Mouse (Mus musculus): ENCODE data around the gene Pmm1. TPM values are rescaled to one million over a fixed set of nuclear protein-coding genes. Genes with fewer than 3 reads are reported as not detected.
A peak's percentile ranks its signal among the peaks of the same experiment; 100 is the strongest.
"Not testable (repeated sequence)": the region's sequence is repeated elsewhere in the genome, so short reads cannot be mapped to it uniquely, and the experiment has no call there.

Pmm1 gene
- polyA plus RNA-seq, 1 experiment: 12.1 TPM

DNA sequence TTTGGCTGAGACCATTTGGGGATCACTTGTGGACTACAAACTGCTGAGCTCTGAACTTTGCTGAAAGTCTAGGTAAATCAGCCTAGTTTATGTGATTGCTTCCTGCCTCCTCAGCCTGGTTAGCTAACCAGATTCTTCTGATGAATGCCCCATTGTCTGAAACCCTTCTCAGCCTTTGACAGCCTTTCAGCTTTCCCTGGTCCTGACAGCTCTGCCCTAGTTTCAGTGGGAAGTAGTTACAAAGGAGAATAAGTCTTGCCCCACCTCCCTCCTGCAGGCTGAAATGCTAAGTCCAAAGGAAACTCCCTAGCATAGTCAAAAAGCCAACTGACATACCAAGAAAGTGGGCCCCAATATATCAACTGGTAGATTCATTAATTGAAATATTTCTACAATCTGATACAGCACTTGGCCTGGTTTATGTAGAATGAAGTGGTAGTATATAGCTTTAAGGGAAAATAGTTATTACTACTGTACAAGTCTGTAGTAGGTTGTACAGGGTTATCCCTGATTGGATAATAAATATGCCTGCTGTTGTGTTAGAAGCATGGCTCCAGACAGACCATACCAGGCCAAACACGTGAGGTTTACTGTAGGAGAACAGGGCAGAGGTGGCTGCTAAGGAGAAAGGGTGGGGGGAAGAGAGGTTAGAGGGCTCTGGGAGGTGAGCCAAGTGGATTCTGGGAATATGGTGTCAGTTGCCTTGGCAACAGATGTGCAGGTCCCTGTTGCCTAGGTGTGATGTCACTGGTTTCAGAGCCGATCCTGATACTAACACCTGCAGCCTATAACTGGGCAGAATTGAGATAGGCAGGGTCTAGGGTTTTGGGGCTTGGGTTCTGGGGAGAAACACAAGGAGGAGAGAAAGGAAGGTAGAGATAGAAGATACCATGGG is 24.8 kb upstream of the Pmm1 start:
- Histone ChIP-seq H3K27me3 (ENCODE audit: control insufficient read depth, insufficient read depth, low read length) (no peaks in the 10 kb centered on the region), H3K36me3 (ENCODE audit: control insufficient read depth, insufficient read depth, low read length) (no peaks in the 10 kb centered on the region), H3K4me3 (ENCODE audit: control insufficient read depth, low read depth, low read length) (peak overlapping the region; percentile 37), H3K27ac (ENCODE audit: control insufficient read depth, insufficient read depth, low read depth, low read length) (no peak overlapping the region), H3K4me1 (ENCODE audit: control insufficient read depth, insufficient read depth, low read length) (no peaks in the 10 kb centered on the region)
- TF ChIP-seq CTCF (IDR thresholded peaks at IDR 0.05; ENCODE audit: control insufficient read depth, insufficient read depth, insufficient replicate concordance, low read depth, low read length) (no peak), POLR2A (IDR thresholded peaks at IDR 0.05; ENCODE audit: control insufficient read depth, low read depth, low read length) (no peak)

DNA sequence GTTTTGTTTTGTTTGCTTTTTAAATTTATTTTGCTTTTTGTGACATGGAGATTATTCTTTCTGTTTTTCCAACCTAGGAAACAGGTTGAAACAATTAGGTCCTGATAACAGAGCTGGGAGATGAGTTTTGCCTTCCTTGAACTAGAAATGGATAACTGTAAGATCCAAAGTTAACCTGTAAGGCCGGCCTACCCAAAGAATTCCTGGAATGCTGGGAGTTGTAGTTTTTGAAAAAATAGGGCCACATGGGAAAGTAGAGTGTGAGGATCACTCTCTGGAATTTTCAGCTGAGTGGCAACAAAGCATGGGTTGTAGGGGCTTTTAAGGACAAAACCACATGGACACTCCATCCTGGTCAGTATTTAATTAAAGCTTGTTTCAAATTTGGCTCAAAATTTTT is 21.4 kb upstream of the Pmm1 start:
- H3K4me3 ChIP-seq (ENCODE audit: control insufficient read depth, low read depth, low read length): peak overlapping the region; percentile 21
- no peak for TF ChIP-seq POLR2A (IDR thresholded peaks at IDR 0.05; ENCODE audit: control insufficient read depth, low read depth, low read length)
- TF ChIP-seq CTCF (IDR thresholded peaks at IDR 0.05; ENCODE audit: control insufficient read depth, insufficient read depth, insufficient replicate concordance, low read depth, low read length): no peak
- no peaks in the 10 kb centered on the region for H3K27me3 ChIP-seq (ENCODE audit: control insufficient read depth, insufficient read depth, low read length)
- no peaks in the 10 kb centered on the region for H3K4me1 ChIP-seq (ENCODE audit: control insufficient read depth, insufficient read depth, low read length)
- no peak overlapping the region for H3K27ac ChIP-seq (ENCODE audit: control insufficient read depth, insufficient read depth, low read depth, low read length)
- no peaks in the 10 kb centered on the region for H3K36me3 ChIP-seq (ENCODE audit: control insufficient read depth, insufficient read depth, low read length)

DNA sequence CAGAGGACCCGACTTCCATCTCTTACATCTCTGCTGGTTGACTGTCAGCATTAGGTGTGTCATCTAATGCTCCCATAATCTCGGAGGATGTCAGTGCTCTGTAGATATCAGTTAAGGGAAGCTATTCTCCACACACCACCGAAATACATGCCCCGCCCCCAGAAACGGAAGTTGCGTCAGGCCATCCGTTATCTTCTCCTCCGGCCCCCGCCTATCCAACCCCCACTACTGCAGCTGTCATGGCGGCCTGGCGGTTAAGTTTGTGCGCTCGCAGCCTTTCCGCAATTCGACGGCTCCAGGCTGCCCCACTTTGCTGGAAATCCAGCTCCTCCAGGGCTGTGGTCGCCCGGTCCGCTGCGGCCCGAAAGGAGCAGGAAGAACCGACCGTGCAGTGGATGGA is 19.6 kb upstream of the Pmm1 start, which contains the start of gene 1700029P11Rik:
Gene 1700029P11Rik (plus strand): TSS at position 220 of the 400 bp plus-strand sequence.
- TF ChIP-seq CTCF (IDR thresholded peaks at IDR 0.05; ENCODE audit: control insufficient read depth, insufficient read depth, insufficient replicate concordance, low read depth, low read length): no peak
- peak; percentile 72 for TF ChIP-seq POLR2A (IDR thresholded peaks at IDR 0.05; ENCODE audit: control insufficient read depth, low read depth, low read length)
- Histone ChIP-seq H3K36me3 (ENCODE audit: control insufficient read depth, insufficient read depth, low read length) (no peaks in the 10 kb centered on the region), H3K27ac (ENCODE audit: control insufficient read depth, insufficient read depth, low read depth, low read length) (peak within 1 kb of the TSS; percentile 99), H3K4me1 (ENCODE audit: control insufficient read depth, insufficient read depth, low read length) (no peaks in the 10 kb centered on the region), H3K27me3 (ENCODE audit: control insufficient read depth, insufficient read depth, low read length) (no peaks in the 10 kb centered on the region), H3K4me3 (ENCODE audit: control insufficient read depth, low read depth, low read length) (peak within 1 kb of the TSS; percentile 95)

DNA sequence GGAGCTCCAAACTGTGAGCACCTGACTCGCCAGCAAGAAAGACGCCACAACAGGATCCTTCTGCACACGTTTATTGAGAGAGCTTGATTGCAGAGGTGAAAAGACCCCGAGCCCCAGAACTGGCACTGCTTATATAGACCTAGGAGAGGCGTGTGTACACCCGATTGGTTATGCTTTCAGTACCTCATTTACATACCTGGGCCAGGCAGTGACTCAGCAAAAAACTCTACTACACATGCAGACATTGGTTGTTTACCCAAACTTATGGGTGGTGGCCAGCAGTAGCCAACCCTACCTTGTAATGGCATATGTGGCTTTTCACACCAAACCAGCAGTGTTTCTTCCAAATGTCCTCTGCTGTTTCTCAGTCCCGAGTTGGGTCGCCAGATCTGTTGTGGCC is 14.4 kb upstream of the Pmm1 start:
- H3K27ac ChIP-seq (ENCODE audit: control insufficient read depth, insufficient read depth, low read depth, low read length); H3K4me1 ChIP-seq (ENCODE audit: control insufficient read depth, insufficient read depth, low read length); H3K27me3 ChIP-seq (ENCODE audit: control insufficient read depth, insufficient read depth, low read length); H3K36me3 ChIP-seq (ENCODE audit: control insufficient read depth, insufficient read depth, low read length); H3K4me3 ChIP-seq (ENCODE audit: control insufficient read depth, low read depth, low read length): not testable (repeated sequence)

DNA sequence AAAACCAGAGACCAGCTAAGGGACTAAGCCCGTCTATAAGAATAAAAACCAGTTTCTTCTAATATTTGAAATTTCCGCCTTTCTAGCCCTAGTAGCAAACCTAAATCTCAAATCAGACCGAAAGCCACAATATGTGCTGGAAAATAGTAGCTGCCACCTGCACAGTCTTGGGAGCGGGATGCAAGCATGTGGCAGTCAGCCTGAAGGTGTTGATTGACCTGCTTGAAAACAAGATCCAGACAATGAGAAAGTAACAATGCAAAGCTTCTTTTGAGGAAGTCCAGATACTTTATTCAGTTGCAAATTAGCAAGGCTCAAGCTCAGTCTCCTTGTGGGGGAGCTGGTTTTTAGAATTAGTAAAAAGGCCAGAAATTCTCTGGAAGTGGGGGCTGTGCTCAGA is 9.8 kb upstream of the Pmm1 start:
- H3K27ac ChIP-seq (ENCODE audit: control insufficient read depth, insufficient read depth, low read depth, low read length); H3K36me3 ChIP-seq (ENCODE audit: control insufficient read depth, insufficient read depth, low read length); H3K4me3 ChIP-seq (ENCODE audit: control insufficient read depth, low read depth, low read length); H3K27me3 ChIP-seq (ENCODE audit: control insufficient read depth, insufficient read depth, low read length); H3K4me1 ChIP-seq (ENCODE audit: control insufficient read depth, insufficient read depth, low read length): not testable (repeated sequence)

DNA sequence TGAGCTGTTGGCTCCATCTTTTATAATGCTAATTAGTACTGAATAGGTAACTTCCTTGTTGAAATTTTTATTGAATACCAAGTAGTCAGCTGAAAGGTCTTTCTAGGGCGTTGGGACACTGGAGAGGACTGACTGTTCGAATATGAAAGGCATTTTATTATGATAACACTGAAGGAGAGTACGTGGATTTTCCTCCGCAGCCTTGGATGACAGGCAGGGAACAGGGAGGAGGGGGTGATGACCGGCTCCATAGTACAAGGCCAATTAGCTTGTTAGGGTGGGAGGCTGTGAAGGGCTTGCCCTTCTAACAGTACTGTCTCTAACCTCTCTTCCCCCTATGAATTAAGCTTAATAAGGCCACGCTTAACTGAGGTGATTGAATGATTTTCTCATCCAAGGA is 8.9 kb upstream of the Pmm1 start:
- H3K4me1 ChIP-seq (ENCODE audit: control insufficient read depth, insufficient read depth, low read length); H3K4me3 ChIP-seq (ENCODE audit: control insufficient read depth, low read depth, low read length); H3K36me3 ChIP-seq (ENCODE audit: control insufficient read depth, insufficient read depth, low read length); H3K27me3 ChIP-seq (ENCODE audit: control insufficient read depth, insufficient read depth, low read length); H3K27ac ChIP-seq (ENCODE audit: control insufficient read depth, insufficient read depth, low read depth, low read length): not testable (repeated sequence)

DNA sequence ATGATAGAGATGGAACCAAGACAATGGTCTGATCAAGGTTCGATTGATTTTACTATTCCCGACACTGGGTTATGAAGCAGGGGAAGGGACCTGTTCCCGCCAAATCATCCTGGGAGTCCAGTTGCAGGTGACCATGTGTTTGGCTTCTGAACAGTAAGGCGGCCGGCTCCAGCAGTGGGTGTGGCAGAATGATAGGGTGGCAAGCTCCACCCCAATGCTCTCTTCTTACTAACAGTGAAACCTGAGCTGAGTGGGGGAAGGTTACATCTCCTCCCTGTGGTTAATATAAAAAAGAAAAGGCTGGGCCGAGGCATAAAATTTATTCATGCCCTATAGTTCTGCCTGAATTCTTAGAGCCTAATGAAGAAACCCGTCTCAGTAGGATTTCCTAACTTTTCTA is 8.4 kb upstream of the Pmm1 start:
- TF ChIP-seq CTCF (IDR thresholded peaks at IDR 0.05; ENCODE audit: control insufficient read depth, insufficient read depth, insufficient replicate concordance, low read depth, low read length) (no peak), POLR2A (IDR thresholded peaks at IDR 0.05; ENCODE audit: control insufficient read depth, low read depth, low read length) (no peak)
- H3K27ac ChIP-seq (ENCODE audit: control insufficient read depth, insufficient read depth, low read depth, low read length): no peak overlapping the region
- no peak overlapping the region for H3K4me3 ChIP-seq (ENCODE audit: control insufficient read depth, low read depth, low read length)
- no peaks in the 10 kb centered on the region for H3K27me3 ChIP-seq (ENCODE audit: control insufficient read depth, insufficient read depth, low read length)
- H3K36me3 ChIP-seq (ENCODE audit: control insufficient read depth, insufficient read depth, low read length): no peaks in the 10 kb centered on the region
- no peaks in the 10 kb centered on the region; the same call in 1 of the 2 replicates for H3K4me1 ChIP-seq (ENCODE audit: control insufficient read depth, insufficient read depth, low read length)

DNA sequence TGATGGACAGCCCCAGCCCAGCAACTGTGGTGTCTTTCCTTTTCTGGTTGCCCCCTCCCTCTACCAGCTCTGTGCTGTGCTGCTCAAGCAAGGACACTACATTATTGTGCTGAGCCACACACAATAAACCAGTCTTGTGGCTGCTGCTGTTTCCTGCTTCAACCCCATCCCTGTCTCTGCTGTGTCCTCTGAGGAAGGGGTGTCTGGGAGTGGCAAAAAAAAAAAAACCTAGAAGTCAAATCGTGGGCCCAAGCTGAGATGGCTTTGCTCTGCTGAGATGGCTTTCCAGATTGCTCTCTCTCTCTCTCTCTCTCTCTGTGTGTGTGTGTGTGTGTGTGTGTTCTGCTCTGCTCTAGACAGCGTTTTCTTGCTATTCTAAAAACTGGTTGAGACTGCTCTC is 7.7 kb upstream of the Pmm1 start:
- no peaks in the 10 kb centered on the region for H3K36me3 ChIP-seq (ENCODE audit: control insufficient read depth, insufficient read depth, low read length)
- H3K4me1 ChIP-seq (ENCODE audit: control insufficient read depth, insufficient read depth, low read length): no peaks in the 10 kb centered on the region; the same call in 1 of the 2 replicates
- no peaks in the 10 kb centered on the region for H3K27me3 ChIP-seq (ENCODE audit: control insufficient read depth, insufficient read depth, low read length)
- no peak overlapping the region for H3K27ac ChIP-seq (ENCODE audit: control insufficient read depth, insufficient read depth, low read depth, low read length)
- H3K4me3 ChIP-seq (ENCODE audit: control insufficient read depth, low read depth, low read length): no peak overlapping the region
- no peak for TF ChIP-seq POLR2A (IDR thresholded peaks at IDR 0.05; ENCODE audit: control insufficient read depth, low read depth, low read length)
- no peak for TF ChIP-seq CTCF (IDR thresholded peaks at IDR 0.05; ENCODE audit: control insufficient read depth, insufficient read depth, insufficient replicate concordance, low read depth, low read length)

Measured in testis, adult 2 months (tissue).